Mouse (Mus musculus) telencephalon, adult 2 months (tissue): ENCODE results near the gene Ppat.

Experiments used
- DNase-seq: peaks from one replicate; pipeline ENCODE4 v3.0.0-alpha.2; 2011; ENCODE audit warnings: low read depth, low spot score

Ppat gene

GRCm38 (mm10) chr5:76884107-76884506 is 67.3 kb downstream of the Ppat start:
- DNase-seq = no peak

DNA sequence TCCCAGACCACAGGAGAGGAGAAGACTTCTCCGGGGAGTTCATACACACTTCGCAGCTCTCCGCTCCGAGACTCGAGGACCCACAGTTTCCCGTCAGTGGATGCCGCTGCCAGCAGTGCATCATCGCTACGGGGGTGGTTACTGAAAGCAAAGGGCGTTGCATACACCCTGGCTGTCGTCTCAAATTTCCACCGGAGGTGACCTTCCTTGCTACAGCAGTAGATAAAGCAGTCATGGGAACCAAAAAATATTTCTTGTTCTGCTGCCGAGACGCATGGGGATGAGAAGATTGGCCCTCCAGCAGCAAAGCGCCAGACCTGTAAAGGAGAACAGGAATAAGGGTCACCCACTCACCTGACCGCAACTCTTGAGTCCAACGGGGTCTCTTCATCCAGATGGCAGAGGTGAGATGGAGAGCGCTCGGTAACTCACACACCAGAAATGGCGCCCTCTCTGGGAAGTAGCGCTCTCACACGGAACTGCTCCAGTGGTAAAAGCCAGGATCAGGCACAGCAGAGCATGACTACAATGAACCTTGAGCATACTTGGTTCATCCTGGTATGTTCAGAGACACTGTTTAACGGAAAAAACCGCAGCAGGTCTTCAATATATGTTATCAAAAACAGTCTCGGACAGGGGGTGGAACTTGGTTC is 75.1 kb downstream of the Ppat start:
- no peak for DNase-seq

DNA sequence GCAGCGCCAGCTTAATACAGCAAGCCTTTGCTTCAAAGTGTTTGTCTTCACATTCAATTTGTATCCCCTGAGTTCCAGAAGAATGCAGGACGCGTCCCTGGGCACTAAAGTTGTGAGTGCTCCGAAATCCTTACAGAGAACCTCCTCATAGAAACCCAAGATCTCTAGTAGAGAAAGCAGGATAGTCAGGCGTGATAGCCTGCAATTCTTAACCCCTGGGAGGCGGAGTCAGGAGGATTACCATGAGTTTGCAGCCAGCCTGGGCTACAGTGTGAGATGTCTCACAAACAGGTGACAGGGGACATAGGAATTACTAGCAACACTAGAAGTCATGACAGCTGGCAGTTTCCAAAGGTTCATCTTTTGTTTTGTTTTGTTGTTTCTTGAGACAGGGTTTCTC is 81.8 kb downstream of the Ppat start:
- no peak for DNase-seq

DNA sequence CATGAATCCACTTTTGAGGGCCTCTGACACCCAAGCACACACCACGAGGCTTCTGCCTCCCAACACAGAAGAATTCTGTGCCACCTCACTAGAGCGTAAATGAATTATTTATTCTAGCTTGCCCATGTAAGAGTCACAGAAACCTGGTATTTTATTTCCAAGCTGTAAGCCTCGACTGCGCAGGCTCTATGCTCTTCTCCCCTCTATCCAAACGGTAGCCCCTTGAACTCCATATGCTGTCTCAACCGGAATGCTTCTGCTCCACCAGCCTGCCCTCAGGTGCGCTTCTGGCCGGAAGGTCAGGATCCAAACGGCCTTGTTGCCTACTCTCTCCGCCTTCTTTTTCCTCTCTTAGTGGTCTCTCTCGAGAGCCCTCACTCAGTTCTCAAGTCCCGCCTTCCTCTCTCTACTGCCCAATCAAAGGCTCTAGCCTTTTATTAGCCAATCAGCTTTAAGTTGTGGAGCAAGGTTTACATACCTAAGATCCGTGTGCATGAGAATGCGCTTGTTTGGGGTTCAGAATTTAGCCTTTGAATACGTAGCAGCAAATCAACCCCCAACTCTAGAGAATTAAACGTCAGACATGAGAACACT is 82.6 kb downstream of the Ppat start:
- DNase-seq = peak; percentile 22

GRCm38 (mm10) chr5:76866819-76867218 is 84.6 kb downstream of the Ppat start:
- no peak for DNase-seq
